Mouse (Mus musculus) megakaryocyte, embryonic 14.5 days (primary cell): ENCODE measurements around the gene Gm47955.

Experiments used
- FLI1 ChIP-seq: IDR thresholded peaks from 2 replicates; pipeline ENCODE4 v1.6.1; 2012; ENCODE audit warnings: low read length, inconsistent platforms, mixed read lengths
- GATA1 ChIP-seq: IDR thresholded peaks from 3 replicates; pipeline ENCODE4 v1.6.1; 2012; ENCODE audit warnings: mixed read lengths, low read length, inconsistent platforms, borderline replicate concordance

- TF ChIP-seq GATA1 (no peak), FLI1 (no peak)
Observed at GRCm38 (mm10) chr1:82992093-82992492, 32.0 kb downstream of the Gm47955 start.
